Mouse (Mus musculus) 3T3-L1 (cell line): ENCODE data around the gene Cypt3.
A peak's percentile ranks its signal among the peaks of the same experiment; 100 is the strongest.

Experiments
- DNase-seq: peaks from one replicate; pipeline ENCODE4 v3.0.0-alpha.2; 2015; ENCODE audit warnings: low read depth, low spot score

The Cypt3 gene

GRCm38 (mm10) chrX:153558293-153558692 is at the start of gene Cypt3:
Cypt3 (plus strand) TSS chrX:153558593.
- no peak for DNase-seq

GRCm38 (mm10) chrX:153515491-153515890 is 42.9 kb upstream of the Cypt3 start:
- DNase-seq, result no peak

GRCm38 (mm10) chrX:153528399-153528798 is 30.0 kb upstream of the Cypt3 start:
- DNase-seq, result peak; percentile 40

GRCm38 (mm10) chrX:153556634-153557033 is 1.8 kb upstream of the Cypt3 start:
- DNase-seq, result no peak

GRCm38 (mm10) chrX:153564650-153565049 is 6.3 kb downstream of the Cypt3 start:
- DNase-seq, result no peak

- DNase-seq, result peak; percentile 1
These were observed 41.2 kb downstream of the Cypt3 start for GRCm38 (mm10) chrX:153599583-153599982.
